Mouse (Mus musculus) limb, embryonic 11.5 days (tissue): Measurements from ENCODE around the gene Gm4981. TPM values are rescaled to one million over a fixed set of nuclear protein-coding genes. Genes with fewer than 3 reads are reported as not detected.

Experiments
- ATAC-seq: fragments of 200-750 bp; cut with Nextera tagmentation; 2 replicates; pipeline ENCODE4 v1.8.0; 2017; ENCODE audit warnings: low read depth; ENCODE audit not compliant: insufficient number of reproducible peaks, low FRiP score, low TSS enrichment
- DNase-seq: peaks from one replicate; pipeline ENCODE4 v3.0.0-alpha.2; 2015; ENCODE audit warnings: low spot score
- H3K27ac ChIP-seq: fragments of 300-500 bp; sonication (generic); replicated peaks from 2 replicates; pipeline ENCODE4 v1.5.1; 2014; ENCODE audit warnings: low read depth, mild to moderate bottlenecking, low read length
- H3K27me3 ChIP-seq: fragments of 300-500 bp; sonication (generic); 2 replicates; pipeline ENCODE4 v1.6.1; 2014; ENCODE audit warnings: mild to moderate bottlenecking, low read length, mixed read lengths; ENCODE audit not compliant: control insufficient read depth, insufficient read depth
- H3K36me3 ChIP-seq: fragments of 300-500 bp; sonication (generic); 2 replicates; pipeline ENCODE4 v1.6.1; 2014; ENCODE audit warnings: mild to moderate bottlenecking, low read length, moderate library complexity, mixed read lengths; ENCODE audit not compliant: control insufficient read depth, insufficient read depth
- H3K4me1 ChIP-seq: fragments of 300-500 bp; sonication (generic); 2 replicates; pipeline ENCODE4 v1.6.1; 2014; ENCODE audit warnings: low read length, mixed read lengths; ENCODE audit not compliant: control insufficient read depth, insufficient read depth
- H3K4me2 ChIP-seq: fragments of 300-500 bp; sonication (generic); 2 replicates; pipeline ENCODE4 v1.6.1; 2014; ENCODE audit warnings: low read depth, mild to moderate bottlenecking, moderate library complexity; ENCODE audit not compliant: severe bottlenecking
- H3K4me3 ChIP-seq: fragments of 300-500 bp; sonication (generic); 2 replicates; pipeline ENCODE4 v1.5.1; 2014; ENCODE audit warnings: low read depth, low read length
- H3K9ac ChIP-seq: fragments of 300-500 bp; sonication (generic); 2 replicates; pipeline ENCODE4 v1.6.1; 2014; ENCODE audit warnings: mild to moderate bottlenecking, low read length
- H3K9me3 ChIP-seq: fragments of 300-500 bp; sonication (generic); 2 replicates; pipeline ENCODE4 v1.6.1; 2016; ENCODE audit warnings: low read length; ENCODE audit not compliant: control insufficient read depth
- WGBS: fragments of 180-500 bp; shearing (Covaris S2); extraction: QIAGEN DNeasy Blood & Tissue Kit; methylation state at CpG from one replicate; pipeline ENCODE4 v1.1.7; 2014; 5-methylcytosine and 5-hydroxymethylcytosine counted together
- polyA plus RNA-seq: library from polyadenylated mRNA; unstranded; fragments of >200 nt; fragmentation: Nextera tagmentation; extraction: Ambion mirVana; gene quantifications from 2 replicates; pipeline ENCODE4 v1.2.1, GENCODE M21; 2014

The Gm4981 gene
- polyA plus RNA-seq, 1 experiment from 2014 or later = not detected

GRCm38 (mm10) chr10:58214934-58215333, 21.6 kb downstream of the Gm4981 start:
- Histone ChIP-seq H3K36me3 (no peaks in the 10 kb centered on the region), H3K4me3 (no peak overlapping the region), H3K4me1 (no peaks in the 10 kb centered on the region), H3K27me3 (no peaks in the 10 kb centered on the region), H3K9ac (no peak overlapping the region), H3K9me3 (peaks cover 6% of the 10 kb centered on the region; the same call in 1 of the 2 replicates), H3K4me2 (no peak overlapping the region), H3K27ac (no peak overlapping the region)
- ATAC-seq = no peak
- 81% methylated on average over 5 of the region's 5 CpGs for WGBS
- DNase-seq = no peak

DNA sequence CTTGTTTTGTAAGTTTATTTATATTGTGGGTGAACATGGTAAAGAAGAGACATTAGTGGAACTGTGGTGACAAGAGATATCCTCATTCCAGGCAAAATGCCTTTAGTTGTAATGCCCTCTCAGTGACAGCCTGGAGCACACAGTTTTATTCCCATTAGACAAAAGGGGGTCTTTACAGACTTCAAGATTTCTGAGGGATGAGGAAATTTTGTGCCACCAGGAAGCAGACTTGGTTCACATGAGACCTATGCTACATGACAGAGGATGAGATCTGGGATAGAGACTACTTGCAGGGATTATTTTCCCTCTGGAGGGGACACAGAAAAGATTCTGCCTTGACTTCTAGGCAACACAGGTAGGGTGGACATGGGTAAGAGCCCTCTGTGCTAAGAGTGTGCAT, 22.0 kb downstream of the Gm4981 start:
- Histone ChIP-seq H3K9me3 (peaks cover 6% of the 10 kb centered on the region; the same call in 1 of the 2 replicates), H3K4me3 (no peak overlapping the region), H3K27ac (no peak overlapping the region), H3K36me3 (no peaks in the 10 kb centered on the region), H3K27me3 (no peaks in the 10 kb centered on the region), H3K4me1 (no peaks in the 10 kb centered on the region), H3K9ac (no peak overlapping the region), H3K4me2 (no peak overlapping the region)
- DNase-seq (no peak), ATAC-seq (no peak)

DNA sequence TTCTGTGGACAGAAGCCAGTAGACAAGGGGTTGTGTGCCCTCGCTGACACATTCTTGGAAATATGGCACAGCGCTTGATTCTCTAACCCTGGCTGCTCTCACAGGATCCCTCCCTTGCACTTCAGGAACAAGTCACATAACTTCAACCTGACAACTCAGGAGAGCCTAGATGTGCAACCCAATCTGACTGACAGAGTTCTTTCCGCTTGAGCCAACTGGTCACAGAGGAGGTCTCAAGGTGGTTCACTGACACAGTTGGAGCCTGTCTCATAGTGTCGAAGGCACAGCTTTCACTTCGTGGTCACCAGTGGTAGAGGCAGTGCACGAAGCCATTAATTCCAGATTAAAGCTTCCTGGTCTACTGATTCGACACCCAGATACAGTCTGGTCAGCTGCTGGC, 24.3 kb downstream of the Gm4981 start:
- Histone ChIP-seq H3K4me2 (no peak overlapping the region), H3K4me3 (no peak overlapping the region), H3K27ac (no peak overlapping the region), H3K27me3 (no peaks in the 10 kb centered on the region), H3K9ac (no peak overlapping the region), H3K9me3 (peaks cover 6% of the 10 kb centered on the region; the same call in 1 of the 2 replicates), H3K36me3 (no peaks in the 10 kb centered on the region), H3K4me1 (no peaks in the 10 kb centered on the region)
- DNase-seq = no peak
- 73% methylated on average over 7 of the region's 7 CpGs for WGBS
- ATAC-seq = no peak

DNA sequence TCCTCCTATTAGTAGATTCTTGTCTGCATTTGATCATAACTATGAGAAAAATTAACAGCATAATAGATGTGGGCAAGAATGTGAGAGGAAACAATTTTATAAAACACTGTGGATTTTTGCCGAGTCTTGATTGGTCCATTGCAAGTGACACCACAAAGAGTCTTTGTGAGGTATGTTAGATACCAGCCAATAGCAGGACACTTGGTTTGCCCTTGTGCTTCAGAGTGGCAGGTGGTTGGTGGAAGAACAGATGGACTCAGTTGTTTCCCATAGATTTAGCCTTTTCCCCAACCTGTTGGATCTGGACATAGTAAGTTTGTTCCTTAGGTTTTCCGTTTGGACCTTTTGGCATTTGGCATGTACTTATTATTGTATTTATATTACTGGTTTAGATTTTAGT, 25.3 kb downstream of the Gm4981 start:
- H3K4me3 ChIP-seq = no peak overlapping the region
- H3K9me3 ChIP-seq = peaks cover 9% of the 10 kb centered on the region; the same call in 1 of the 2 replicates
- H3K27me3 ChIP-seq = no peaks in the 10 kb centered on the region
- H3K4me2 ChIP-seq = no peak overlapping the region
- WGBS = 92% methylated on average over 2 of the region's 2 CpGs
- H3K36me3 ChIP-seq = no peaks in the 10 kb centered on the region
- DNase-seq (no peak), ATAC-seq (no peak)
- H3K4me1 ChIP-seq = no peaks in the 10 kb centered on the region
- H3K27ac ChIP-seq = no peak overlapping the region
- H3K9ac ChIP-seq = no peak overlapping the region

DNA sequence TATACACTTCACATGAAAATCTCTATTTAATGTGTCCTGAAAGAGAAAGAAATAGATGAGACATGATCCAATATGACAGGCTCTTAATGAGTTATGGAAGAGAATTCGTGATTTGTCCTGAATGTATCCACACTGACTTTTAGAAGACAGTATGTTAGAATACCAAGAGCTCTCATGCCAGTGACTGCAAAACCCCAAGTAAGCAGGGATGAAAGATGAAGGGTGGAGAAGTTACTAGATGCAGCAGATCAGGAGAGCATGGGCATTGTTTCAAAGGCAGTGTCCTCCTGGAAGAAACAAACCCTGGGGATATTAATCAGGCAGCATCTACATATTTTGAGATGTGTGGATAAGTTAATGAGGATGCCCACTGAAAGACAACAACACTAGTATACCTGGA, 26.0 kb downstream of the Gm4981 start:
- no peak for ATAC-seq
- peaks cover 9% of the 10 kb centered on the region; the same call in 1 of the 2 replicates for H3K9me3 ChIP-seq
- H3K4me2 ChIP-seq = no peak overlapping the region
- 80% methylated on average over 1 of the region's 1 CpGs for WGBS
- no peak for DNase-seq
- H3K4me1 ChIP-seq = no peaks in the 10 kb centered on the region
- H3K9ac ChIP-seq = no peak overlapping the region
- H3K4me3 ChIP-seq = no peak overlapping the region
- H3K27ac ChIP-seq = no peak overlapping the region
- H3K36me3 ChIP-seq = no peaks in the 10 kb centered on the region
- no peaks in the 10 kb centered on the region for H3K27me3 ChIP-seq

DNA sequence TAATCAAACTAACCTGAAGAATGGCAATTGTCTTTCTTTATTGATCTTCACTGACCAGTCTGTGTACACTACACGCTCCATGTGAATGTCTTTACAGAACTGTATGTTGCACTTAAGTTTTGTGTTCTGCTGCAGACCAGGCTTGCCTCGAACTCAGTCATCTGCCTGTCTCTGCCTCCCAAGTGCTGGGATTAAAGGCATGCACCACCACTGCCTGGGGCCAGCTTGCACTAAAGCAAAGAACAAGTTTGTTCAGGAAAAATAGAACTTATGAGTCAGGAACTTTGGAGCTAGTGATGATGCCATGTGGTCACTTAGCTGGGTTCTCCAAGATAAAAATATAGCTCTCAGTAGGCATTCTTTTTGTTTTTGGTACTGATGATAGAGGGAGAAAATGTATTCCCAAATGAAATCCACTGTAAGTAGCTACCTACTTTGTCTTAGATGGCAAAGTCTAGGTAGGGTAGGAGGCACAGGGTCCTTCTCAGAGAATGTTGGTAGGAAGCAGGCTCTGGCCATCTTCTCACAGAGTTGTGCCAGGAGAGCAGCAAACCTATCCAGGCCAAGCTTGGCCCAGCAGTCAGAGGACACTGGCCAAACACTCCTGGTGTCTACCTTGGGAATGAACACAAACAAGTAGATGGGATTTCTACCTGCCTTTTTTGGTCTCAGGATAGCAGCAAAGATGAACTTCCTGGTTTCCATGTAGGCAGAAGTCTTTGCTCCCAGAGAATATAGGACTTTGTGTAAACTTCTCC, 26.6 kb downstream of the Gm4981 start:
- WGBS = 72% methylated on average over 2 of the region's 2 CpGs
- H3K4me1 ChIP-seq = no peaks in the 10 kb centered on the region
- ATAC-seq (no peak), DNase-seq (no peak)
- no peak overlapping the region for H3K9ac ChIP-seq
- H3K4me3 ChIP-seq = no peak overlapping the region
- H3K27me3 ChIP-seq = no peaks in the 10 kb centered on the region
- H3K36me3 ChIP-seq = no peaks in the 10 kb centered on the region
- no peak overlapping the region for H3K4me2 ChIP-seq
- peaks cover 9% of the 10 kb centered on the region; the same call in 1 of the 2 replicates for H3K9me3 ChIP-seq
- no peak overlapping the region for H3K27ac ChIP-seq

DNA sequence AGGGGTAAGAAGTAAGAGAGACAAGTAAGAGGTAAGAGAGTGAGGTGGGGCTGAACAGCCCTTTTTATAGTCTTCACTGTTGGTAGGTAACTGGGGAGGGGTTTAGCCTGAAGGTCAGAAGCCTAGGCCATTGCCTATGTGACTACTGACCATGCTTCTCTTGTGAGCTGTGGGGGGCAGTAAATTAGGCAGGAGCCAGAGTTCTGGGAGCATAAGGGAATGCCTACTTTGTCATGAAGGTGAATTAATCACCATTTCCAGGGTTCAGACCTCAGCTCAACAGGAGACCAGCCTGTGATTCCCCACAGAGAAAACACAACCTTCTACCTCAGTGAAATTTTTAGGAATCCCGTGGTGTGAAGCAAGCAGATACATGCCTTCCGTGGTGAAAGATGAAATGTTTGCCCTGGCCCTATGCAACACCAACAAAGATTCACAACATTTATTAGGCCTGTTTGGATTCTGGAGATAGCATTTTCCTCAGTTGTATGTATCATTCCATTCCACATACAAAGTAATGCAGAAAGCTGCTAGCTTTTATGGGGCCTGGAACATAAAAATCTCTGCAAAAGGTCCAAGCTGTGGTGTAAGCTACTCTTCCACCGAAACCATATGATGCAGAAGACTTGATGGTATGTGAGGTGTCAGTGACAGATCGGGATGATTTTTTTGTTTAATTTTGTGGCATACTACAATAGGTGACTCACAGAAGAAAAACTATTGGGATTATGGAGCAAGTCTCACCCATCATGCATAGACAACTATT, 29.7 kb downstream of the Gm4981 start:
- 86% methylated on average over 4 of the region's 4 CpGs for WGBS
- H3K4me1 ChIP-seq = no peaks in the 10 kb centered on the region
- ATAC-seq (no peak), DNase-seq (no peak)
- H3K4me3 ChIP-seq = no peak overlapping the region
- no peaks in the 10 kb centered on the region for H3K36me3 ChIP-seq
- H3K4me2 ChIP-seq = no peak overlapping the region
- H3K9ac ChIP-seq = no peak overlapping the region
- 0 out of 2 replicates have a peak, but pooled peaks cover 3% of the 10 kb centered on the region for H3K9me3 ChIP-seq
- H3K27ac ChIP-seq = no peak overlapping the region
- H3K27me3 ChIP-seq = no peaks in the 10 kb centered on the region

GRCm38 (mm10) chr10:58205986-58206385, 30.5 kb downstream of the Gm4981 start:
- Histone ChIP-seq H3K27ac (no peak overlapping the region), H3K9ac (no peak overlapping the region), H3K27me3 (no peaks in the 10 kb centered on the region), H3K4me3 (no peak overlapping the region), H3K9me3 (0 out of 2 replicates have a peak, but pooled peaks cover 3% of the 10 kb centered on the region), H3K36me3 (no peaks in the 10 kb centered on the region), H3K4me1 (no peaks in the 10 kb centered on the region), H3K4me2 (no peak overlapping the region)
- DNase-seq (no peak), ATAC-seq (no peak)
- WGBS = 40% methylated on average over 1 of the region's 1 CpGs
